In the genomic region with DNA sequence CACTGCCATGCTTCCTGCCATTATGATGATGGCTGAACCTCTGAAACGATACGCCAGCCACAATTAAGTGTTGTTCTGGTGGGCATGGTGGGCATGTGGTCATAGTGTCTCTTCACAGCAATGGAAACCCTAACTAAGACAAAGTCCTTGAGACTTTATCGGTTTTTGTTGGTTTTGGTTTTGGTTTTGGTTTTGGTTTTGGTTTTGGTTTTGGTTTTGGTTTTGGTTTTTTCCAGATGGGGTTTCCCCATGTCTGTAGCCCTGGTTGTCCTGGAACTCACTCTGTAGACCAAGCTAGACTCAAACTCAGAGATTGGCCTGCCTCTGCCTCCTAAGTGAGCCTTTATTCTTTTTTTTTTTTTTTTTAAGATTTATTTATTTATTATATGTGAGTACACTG, we compare ENCODE assay signal across 24 mouse cellular contexts. TPM values are rescaled to one million over a fixed set of nuclear protein-coding genes. Genes with fewer than 3 reads are reported as not detected.
DNase-seq lines count a peak whose midpoint lies in the region; ATAC-seq and TF ChIP-seq lines count a peak whose summit lies in the region.
"Had no signal": no experiment of that assay in that cellular context is flagged by ENCODE, and none has a peak within 500 bp of the region (broad histone marks: within the 10 kb centered on the region; RNA-seq: fewer than 3 reads in every experiment).

No protein-coding gene starts in this region.

- WGBS in bone marrow, adult 2 months: 76% methylated on average over 3 of the region's 3 CpGs

- no peak overlapping the region for H3K27ac ChIP-seq in bone marrow, adult 2 months (ENCODE audit: control insufficient read depth, insufficient read depth, low read depth, low read length, poor library complexity)
- H3K27ac ChIP-seq: forebrain, embryonic 10.5 days; forebrain, embryonic 13.5 days; heart, adult 2 months; heart, embryonic 10.5 days; heart, embryonic 13.5 days; hindbrain, embryonic 12.5 days; hindbrain, embryonic 15.5 days had no signal

- H3K4me1 ChIP-seq in bone marrow, adult 2 months (ENCODE audit: control insufficient read depth, insufficient read depth, low read length): no peaks in the 10 kb centered on the region; the same call in 1 of the 2 replicates
- H3K4me1 ChIP-seq: forebrain, embryonic 13.5 days; heart, embryonic 10.5 days; heart, embryonic 13.5 days; hindbrain, embryonic 12.5 days; hindbrain, embryonic 15.5 days had no signal

- DNase-seq in CD4-positive helper T cell, adult 2 months (ENCODE audit: low read depth, low spot score): peak; percentile 27
- peak; percentile 27 for DNase-seq in naive thymus-derived CD4-positive, alpha-beta T cell, adult 2 months (ENCODE audit: low read depth)
- DNase-seq in thymus, postnatal 36 days: no peak
- no peak for DNase-seq in cerebellum, adult 8-10 months
- DNase-seq in embryo, embryonic 10.5 days (ENCODE audit: low spot score): no peak
- DNase-seq: adrenal gland, adult 8-10 months; adrenal gland, postnatal 25 days; cerebellum, adult 18-20 months; cerebellum, postnatal 10 days; cerebellum, postnatal 36 days; gastrocnemius, postnatal 10 days; gastrocnemius, postnatal 36 days; heart, adult 2 months; kidney, adult 18-20 months had no signal

- no peak for TF ChIP-seq CTCF in bone marrow, adult 2 months (IDR thresholded peaks at IDR 0.05; ENCODE audit: control insufficient read depth, insufficient read depth, low read length)

- TF ChIP-seq POLR2A in bone marrow, adult 2 months (IDR thresholded peaks at IDR 0.05; ENCODE audit: borderline replicate concordance, control insufficient read depth, low read depth, low read length): no peak

- H3K4me3 ChIP-seq in bone marrow, adult 2 months (replicated peaks; ENCODE audit: control insufficient read depth, low read depth, low read length): peak overlapping the region; percentile 16
- H3K4me3 ChIP-seq: forebrain, embryonic 10.5 days; forebrain, embryonic 13.5 days; heart, adult 2 months; heart, embryonic 10.5 days; heart, embryonic 13.5 days; hindbrain, embryonic 12.5 days; hindbrain, embryonic 15.5 days had no signal

- peak; percentile 33 for ATAC-seq in CD4-positive, CD25-positive, alpha-beta regulatory T cell, adult 4 months
- ATAC-seq: forebrain, embryonic 13.5 days; forebrain, embryonic 16.5 days; intestine, embryonic 16.5 days had no signal

RNA-seq across cellular contexts. Expression of a gene that starts 23.8 kb away (rescaled TPM):
- polyA plus RNA-seq in CD4-positive, CD25-positive, alpha-beta regulatory T cell, adult 4 months (2017; shearing (Covaris generic)): 10 to 100 TPM; 50.2 to 60.8 TPM
- polyA plus RNA-seq in bone marrow, adult 2 months (2011; ENCODE audit: insufficient read depth, insufficient read length, low replicate concordance, missing spikeins): 16.9 and 32.3 TPM in 2 replicates

Comparison
In these comparisons a context has a peak if more than half of its experiments do, and no peak if none do; other contexts are left out.
1. DNase-seq: peak in CD4-positive helper T cell, adult 2 months (single experiment) and naive thymus-derived CD4-positive, alpha-beta T cell, adult 2 months (single experiment); none in thymus, postnatal 36 days (0 of 2), cerebellum, adult 8-10 months (single experiment) and embryo, embryonic 10.5 days (single experiment).